ENCODE assay signal across 7 mouse cellular contexts in the genomic region with DNA sequence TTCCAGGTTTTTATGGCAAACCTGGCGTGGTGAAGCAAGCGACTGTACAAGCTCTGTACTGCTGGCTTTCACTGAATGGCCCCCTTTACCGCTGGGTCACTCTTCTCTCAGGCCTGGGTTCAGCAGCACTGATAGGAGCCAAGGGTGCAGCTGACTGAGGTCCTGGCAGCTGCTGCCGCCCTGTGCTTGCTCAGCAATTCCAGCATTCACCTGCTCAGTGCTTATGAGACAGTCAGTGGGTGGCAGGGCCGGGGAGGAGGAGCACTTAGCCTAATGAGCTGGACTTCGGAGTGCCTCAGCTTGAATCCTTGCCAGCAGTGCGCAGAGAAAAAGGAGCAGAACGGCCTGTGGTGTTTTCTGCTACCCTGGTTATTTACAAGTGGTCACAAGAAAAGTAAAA.
A peak's percentile ranks its signal among the peaks of the same experiment; 100 is the strongest.
DNase-seq lines count a peak whose midpoint lies in the region; ATAC-seq and TF ChIP-seq lines count a peak whose summit lies in the region.

No protein-coding gene starts in this region.

- peak; percentile 56 for ATAC-seq in liver, postnatal 0 days
- ATAC-seq in inflammation-experienced regulatory T-cells, adult 6 months = no peak
- no peak for ATAC-seq in granulocyte monocyte progenitor cell, adult 5-6 weeks (replicated peaks; ENCODE audit: poor library complexity, severe bottlenecking)

- 60% methylated on average over 8 of the region's 8 CpGs for WGBS in liver, postnatal 0 days (ENCODE audit: insufficient replicate concordance)

- no peak overlapping the region for H3K27ac ChIP-seq in liver, postnatal 0 days (ENCODE audit: low read depth)

- no peak for TF ChIP-seq EP300 in liver, postnatal 0 days (IDR thresholded peaks at IDR 0.05; ENCODE audit: low read depth)

- no peaks in the 10 kb centered on the region for H3K27me3 ChIP-seq in liver, postnatal 0 days (ENCODE audit: insufficient read depth, low read length)

- 0 out of 2 replicates have a peak, but pooled peaks cover 3% of the 10 kb centered on the region for H3K4me1 ChIP-seq in liver, postnatal 0 days (ENCODE audit: insufficient read depth)

- H3K4me3 ChIP-seq in liver, postnatal 0 days (ENCODE audit: low read depth, low read length) = no peak overlapping the region

- H3K4me2 ChIP-seq in liver, postnatal 0 days (ENCODE audit: low read depth, low read length) = no peak overlapping the region

- H3K9ac ChIP-seq in liver, postnatal 0 days (replicated peaks) = no peak overlapping the region

- no peak for TF ChIP-seq CTCF in liver, postnatal 0 days (IDR thresholded peaks at IDR 0.05; ENCODE audit: low read depth)

- peak; percentile 15 for DNase-seq in layer of hippocampus, adult 9-11 months
- DNase-seq in layer of hippocampus, adult 18-20 months (ENCODE audit: low spot score in 2 of 2) = no peak
- DNase-seq in adrenal gland, postnatal 25 days = peak; percentile 48
- DNase-seq in gastrocnemius, postnatal 10 days = peak; percentile 29
- DNase-seq in liver, postnatal 0 days = peak; percentile 46

- H3K36me3 ChIP-seq in liver, postnatal 0 days (replicated peaks; ENCODE audit: insufficient read depth, low read length) = no peaks in the 10 kb centered on the region

- no peaks in the 10 kb centered on the region for H3K9me3 ChIP-seq in liver, postnatal 0 days (ENCODE audit: low read length)

Comparison
In these comparisons a context has a peak if more than half of its experiments do, and no peak if none do; other contexts are left out.
1. DNase-seq: peak in layer of hippocampus, adult 9-11 months (single experiment), adrenal gland, postnatal 25 days (single experiment), gastrocnemius, postnatal 10 days (single experiment) and liver, postnatal 0 days (single experiment); none in layer of hippocampus, adult 18-20 months (0 of 2).